Mouse (Mus musculus): Measurements from ENCODE around the gene Mtfr2.

- no peak for TF ChIP-seq POLR2A (IDR thresholded peaks at IDR 0.05; ENCODE audit: low read depth, low read length)
- TF ChIP-seq CTCF (conservative IDR thresholded peaks at IDR 0.05; ENCODE audit: insufficient read depth, insufficient read length, low read depth, low read length) = no peak
These were observed 9.7 kb upstream of the Mtfr2 start for GRCm38 (mm10) chr10:20337872-20338271.

All from kidney, adult 2 months (tissue).